In genomic region chr11:102318576-102319409, GRCm38 (mm10) we compare ENCODE assay signal across 8 mouse cellular contexts. TPM values are rescaled to one million over a fixed set of nuclear protein-coding genes. Genes with fewer than 3 reads are reported as not detected.
DNase-seq lines count a peak whose midpoint lies in the region; ATAC-seq and TF ChIP-seq lines count a peak whose summit lies in the region.

No protein-coding gene starts in this region.

- H3K36me3 ChIP-seq in forebrain, embryonic 16.5 days (ENCODE audit: control insufficient read depth, insufficient read depth), result peaks cover 4% of the 10 kb centered on the region; the same call in 1 of the 2 replicates
- peaks cover 7% of the 10 kb centered on the region for H3K36me3 ChIP-seq in midbrain, embryonic 16.5 days (ENCODE audit: control insufficient read depth, insufficient read depth, low read length)
- H3K36me3 ChIP-seq in stomach, postnatal 0 days (ENCODE audit: control insufficient read depth, insufficient read depth, low read length), result peaks cover 6% of the 10 kb centered on the region

- H3K4me3 ChIP-seq in bone marrow, adult 2 months (replicated peaks; ENCODE audit: control insufficient read depth, low read depth, low read length), result peak overlapping the region; percentile 89
- H3K4me3 ChIP-seq in forebrain, embryonic 16.5 days (replicated peaks; ENCODE audit: low read length), result peak overlapping the region; percentile 93
- H3K4me3 ChIP-seq in midbrain, embryonic 16.5 days (ENCODE audit: low read depth, low read length), result peak overlapping the region; percentile 92
- peak overlapping the region; percentile 94 for H3K4me3 ChIP-seq in stomach, postnatal 0 days (ENCODE audit: low read depth, low read length)

- peak overlapping the region; percentile 97 for H3K27ac ChIP-seq in bone marrow, adult 2 months (ENCODE audit: control insufficient read depth, insufficient read depth, low read depth, low read length, poor library complexity)
- peak overlapping the region; percentile 99 for H3K27ac ChIP-seq in forebrain, embryonic 16.5 days (ENCODE audit: low read length)
- peak overlapping the region; percentile 98 for H3K27ac ChIP-seq in midbrain, embryonic 16.5 days (ENCODE audit: low read length)
- peak overlapping the region; percentile 99 for H3K27ac ChIP-seq in stomach, postnatal 0 days (replicated peaks)

- no peak for TF ChIP-seq CTCF in bone marrow, adult 2 months (IDR thresholded peaks at IDR 0.05; ENCODE audit: control insufficient read depth, insufficient read depth, low read length)
- no peak for TF ChIP-seq CTCF in stomach, postnatal 0 days (IDR thresholded peaks at IDR 0.05; ENCODE audit: low read depth)

- ATAC-seq in cerebellum, adult (ENCODE audit: insufficient number of reproducible peaks, low FRiP score, low TSS enrichment), result no peak
- peak; percentile 10; the same call in 1 of the 2 replicates for ATAC-seq in forebrain, embryonic 16.5 days
- ATAC-seq in midbrain, embryonic 16.5 days, result no peak
- ATAC-seq in stomach, postnatal 0 days (ENCODE audit: low FRiP score, low TSS enrichment), result peak; percentile 31; the same call in 1 of the 2 replicates

- H3K4me2 ChIP-seq in forebrain, embryonic 16.5 days (ENCODE audit: low read length), result peak overlapping the region; percentile 66
- peak overlapping the region; percentile 78 for H3K4me2 ChIP-seq in midbrain, embryonic 16.5 days (ENCODE audit: low read length)
- H3K4me2 ChIP-seq in stomach, postnatal 0 days (replicated peaks; ENCODE audit: low read depth), result peak overlapping the region; percentile 88

- under 1% methylated on average over 84 of the region's 84 CpGs for WGBS in bone marrow, adult 2 months
- under 1% methylated on average over 75 of the region's 84 CpGs for WGBS in forebrain, embryonic 16.5 days
- under 1% methylated on average over 56 of the region's 84 CpGs for WGBS in midbrain, embryonic 16.5 days
- under 1% methylated on average over 73 of the region's 84 CpGs for WGBS in stomach, postnatal 0 days

- TF ChIP-seq EP300 in stomach, postnatal 0 days (optimal IDR thresholded peaks at IDR 0.05), result no peak

- H3K27me3 ChIP-seq in forebrain, embryonic 16.5 days (replicated peaks; ENCODE audit: control insufficient read depth, insufficient read depth, low read length), result no peaks in the 10 kb centered on the region
- H3K27me3 ChIP-seq in midbrain, embryonic 16.5 days (ENCODE audit: control insufficient read depth, insufficient read depth, low read depth, low read length), result no peaks in the 10 kb centered on the region
- no peaks in the 10 kb centered on the region for H3K27me3 ChIP-seq in stomach, postnatal 0 days (ENCODE audit: control insufficient read depth, insufficient read depth, low read length)

- H3K4me1 ChIP-seq in bone marrow, adult 2 months (ENCODE audit: control insufficient read depth, insufficient read depth, low read length), result peaks cover 5% of the 10 kb centered on the region
- H3K4me1 ChIP-seq in forebrain, embryonic 16.5 days (replicated peaks; ENCODE audit: control insufficient read depth, insufficient read depth, low read length), result peaks cover 26% of the 10 kb centered on the region
- peaks cover 19% of the 10 kb centered on the region for H3K4me1 ChIP-seq in midbrain, embryonic 16.5 days (ENCODE audit: control insufficient read depth, insufficient read depth, low read length)
- peaks cover 7% of the 10 kb centered on the region for H3K4me1 ChIP-seq in stomach, postnatal 0 days (replicated peaks; ENCODE audit: control insufficient read depth, insufficient read depth)

- TF ChIP-seq POLR2A in bone marrow, adult 2 months (IDR thresholded peaks at IDR 0.05; ENCODE audit: borderline replicate concordance, control insufficient read depth, low read depth, low read length), result peak; percentile 53; the same call in 1 of the 2 replicates

- H3K9ac ChIP-seq in forebrain, embryonic 16.5 days (replicated peaks; ENCODE audit: low read depth, low read length), result peak overlapping the region; percentile 99
- peak overlapping the region; percentile 99 for H3K9ac ChIP-seq in midbrain, embryonic 16.5 days (ENCODE audit: low read depth, low read length)
- peak overlapping the region; percentile 99 for H3K9ac ChIP-seq in stomach, postnatal 0 days (ENCODE audit: low read length)

- H3K9me3 ChIP-seq in forebrain, embryonic 16.5 days (ENCODE audit: control insufficient read depth, low read length), result no peaks in the 10 kb centered on the region
- no peaks in the 10 kb centered on the region for H3K9me3 ChIP-seq in midbrain, embryonic 16.5 days (replicated peaks; ENCODE audit: control insufficient read depth, low read length, poor library complexity, severe bottlenecking)
- no peaks in the 10 kb centered on the region for H3K9me3 ChIP-seq in stomach, postnatal 0 days (ENCODE audit: control insufficient read depth, low read length)

- peak; percentile 65 for DNase-seq in cerebellum, adult 11 months
- DNase-seq in induced T-regulatory cell, adult 2 months (ENCODE audit: low read depth), result peak; percentile 74
- peak; percentile 76 for DNase-seq in liver
- DNase-seq in stomach, postnatal 0 days (ENCODE audit: low spot score), result peak; percentile 71

RNA-seq across cellular contexts. Expression of gene Ubtf, which starts 0.7 kb away (rescaled TPM):
- polyA plus RNA-seq in bone marrow, adult 2 months (2011; ENCODE audit: insufficient read depth, insufficient read length, low replicate concordance, missing spikeins), result 95.0 and 126 TPM in 2 replicates
- 99.1 and 116 TPM in 2 replicates for polyA plus RNA-seq in forebrain, embryonic 16.5 days (2015; fragmentation: Nextera tagmentation; extraction: Ambion mirVana)
- polyA plus RNA-seq in midbrain, embryonic 16.5 days (2015; fragmentation: Nextera tagmentation; extraction: Ambion mirVana), result 70.1 and 85.2 TPM in 2 replicates
- 46.6 and 46.7 TPM in 2 replicates for polyA plus RNA-seq in stomach, postnatal 0 days (2015; fragmentation: Nextera tagmentation; extraction: Ambion mirVana)

RNA-seq across cellular contexts. Expression of gene Atxn7l3, which starts 22.4 kb away (rescaled TPM):
- polyA plus RNA-seq in bone marrow, adult 2 months (2011; ENCODE audit: insufficient read depth, insufficient read length, low replicate concordance, missing spikeins), result 18.3 and 30.4 TPM in 2 replicates
- polyA plus RNA-seq in forebrain, embryonic 16.5 days (2015; fragmentation: Nextera tagmentation; extraction: Ambion mirVana), result 28.5 and 29.5 TPM in 2 replicates
- polyA plus RNA-seq in midbrain, embryonic 16.5 days (2015; fragmentation: Nextera tagmentation; extraction: Ambion mirVana), result 28.3 and 28.9 TPM in 2 replicates
- polyA plus RNA-seq in stomach, postnatal 0 days (2015; fragmentation: Nextera tagmentation; extraction: Ambion mirVana), result 6.9 and 7.3 TPM in 2 replicates

RNA-seq across cellular contexts. Expression of gene Tmub2, which starts 34.1 kb away (rescaled TPM):
- 20.4 and 36.9 TPM in 2 replicates for polyA plus RNA-seq in bone marrow, adult 2 months (2011; ENCODE audit: insufficient read depth, insufficient read length, low replicate concordance, missing spikeins)
- polyA plus RNA-seq in forebrain, embryonic 16.5 days (2015; fragmentation: Nextera tagmentation; extraction: Ambion mirVana), result 75.8 and 78.7 TPM in 2 replicates
- 72.8 and 78.5 TPM in 2 replicates for polyA plus RNA-seq in midbrain, embryonic 16.5 days (2015; fragmentation: Nextera tagmentation; extraction: Ambion mirVana)
- 30.3 and 31.3 TPM in 2 replicates for polyA plus RNA-seq in stomach, postnatal 0 days (2015; fragmentation: Nextera tagmentation; extraction: Ambion mirVana)

RNA-seq across cellular contexts. Expression of gene Slc4a1, which starts 47.2 kb away (rescaled TPM):
- 762 and 950 TPM in 2 replicates for polyA plus RNA-seq in bone marrow, adult 2 months (2011; ENCODE audit: insufficient read depth, insufficient read length, low replicate concordance, missing spikeins)
- polyA plus RNA-seq in forebrain, embryonic 16.5 days (2015; fragmentation: Nextera tagmentation; extraction: Ambion mirVana), result 2.0 and 2.9 TPM in 2 replicates
- 2.3 and 3.5 TPM in 2 replicates for polyA plus RNA-seq in midbrain, embryonic 16.5 days (2015; fragmentation: Nextera tagmentation; extraction: Ambion mirVana)
- polyA plus RNA-seq in stomach, postnatal 0 days (2015; fragmentation: Nextera tagmentation; extraction: Ambion mirVana), result 0.72 and 1.1 TPM in 2 replicates

RNA-seq across cellular contexts. Expression of gene Asb16, which starts 50.2 kb away (rescaled TPM):
- 0.52 TPM in 1 of 2 replicates, not detected in the other for polyA plus RNA-seq in bone marrow, adult 2 months (2011; ENCODE audit: insufficient read depth, insufficient read length, low replicate concordance, missing spikeins)
- polyA plus RNA-seq in forebrain, embryonic 16.5 days (2015; fragmentation: Nextera tagmentation; extraction: Ambion mirVana), result not detected in 2 replicates
- 0.07 and 0.10 TPM in 2 replicates for polyA plus RNA-seq in midbrain, embryonic 16.5 days (2015; fragmentation: Nextera tagmentation; extraction: Ambion mirVana)
- 0.04 TPM in 1 of 2 replicates, not detected in the other for polyA plus RNA-seq in stomach, postnatal 0 days (2015; fragmentation: Nextera tagmentation; extraction: Ambion mirVana)

Comparison
In these comparisons a context has a peak if more than half of its experiments do, and no peak if none do; other contexts are left out.
1. ATAC-seq: peak in forebrain, embryonic 16.5 days (single experiment) and stomach, postnatal 0 days (single experiment); none in cerebellum, adult (single experiment) and midbrain, embryonic 16.5 days (single experiment).
2. Peak in every context shown above with its lines, with median percentiles within 50 percentile points of each other: DNase-seq, H3K27ac ChIP-seq, H3K4me3 ChIP-seq, H3K4me2 ChIP-seq and H3K9ac ChIP-seq.